Mouse (Mus musculus): ENCODE measurements around the gene Hpdl. TPM values are rescaled to one million over a fixed set of nuclear protein-coding genes. Genes with fewer than 3 reads are reported as not detected.
A peak's percentile ranks its signal among the peaks of the same experiment; 100 is the strongest.
"Not testable (repeated sequence)": the region's sequence is repeated elsewhere in the genome, so short reads cannot be mapped to it uniquely, and the experiment has no call there.

Hpdl gene
- polyA plus RNA-seq (2014; fragmentation: Nextera tagmentation; extraction: Ambion mirVana): 1.5 and 2.7 TPM in 2 replicates

DNA sequence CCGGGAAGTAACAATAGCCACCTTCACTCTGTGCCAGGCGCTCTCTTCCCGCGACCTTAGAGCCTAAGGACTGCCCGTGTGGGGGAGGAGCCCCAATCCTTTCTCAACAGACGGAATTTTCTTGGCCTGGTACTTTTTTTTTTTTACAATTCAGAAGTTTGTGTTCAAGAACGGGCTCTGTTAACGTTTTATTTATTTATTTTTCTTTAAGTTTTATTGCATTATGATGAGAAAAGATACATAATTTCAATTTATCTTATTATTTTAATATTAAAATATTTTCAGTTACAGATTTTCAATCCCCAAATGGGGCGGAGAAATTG is at the start of gene Hpdl:
TSS of gene Hpdl (minus strand) at position 14 of the 323 bp plus-strand sequence.
- Histone ChIP-seq H3K9ac (replicated peaks; ENCODE audit: low read depth, low read length) (peak within 1 kb of the TSS; percentile 51), H3K27me3 (ENCODE audit: control insufficient read depth, insufficient read depth, low read length) (no peaks in the 10 kb centered on the region; the same call in 1 of the 2 replicates), H3K4me3 (ENCODE audit: low read depth, low read length) (peak within 1 kb of the TSS; percentile 37), H3K4me2 (ENCODE audit: low read depth, low read length) (peak within 1 kb of the TSS; percentile 88), H3K36me3 (ENCODE audit: control insufficient read depth, insufficient read depth, low read length) (no peaks in the 10 kb centered on the region), H3K9me3 (ENCODE audit: control insufficient read depth, low read length) (no peaks in the 10 kb centered on the region), H3K27ac (ENCODE audit: low read depth, low read length) (no peak within 1 kb of the TSS), H3K4me1 (ENCODE audit: control insufficient read depth, insufficient read depth, low read length) (peaks cover 16% of the 10 kb centered on the region; the same call in 1 of the 2 replicates)
- 12% methylated on average over 9 of the region's 9 CpGs for WGBS
- ATAC-seq (ENCODE audit: low read depth): no peak

DNA sequence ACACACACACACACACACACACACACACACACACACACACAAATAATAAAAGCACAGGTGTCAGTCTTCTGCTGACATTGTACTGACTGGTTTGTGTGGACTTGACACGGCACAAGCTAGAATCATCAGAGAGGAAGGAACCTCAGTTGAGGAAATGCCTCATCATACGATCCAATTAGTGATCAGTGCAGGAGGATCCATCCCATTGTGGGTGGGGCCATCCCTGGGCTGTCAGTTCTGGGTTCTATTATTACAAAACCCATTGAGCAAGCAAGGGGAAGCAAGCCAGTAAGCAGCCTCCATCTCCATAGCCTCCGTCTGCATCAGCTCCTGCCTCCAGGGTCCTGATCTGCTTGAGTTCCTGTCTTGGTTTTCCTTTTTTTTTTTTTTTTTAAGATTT is 48.4 kb upstream of the Hpdl start:
- Histone ChIP-seq H3K4me1 (ENCODE audit: control insufficient read depth, insufficient read depth, low read length) (no peaks in the 10 kb centered on the region), H3K9ac (replicated peaks; ENCODE audit: low read depth, low read length) (no peak overlapping the region), H3K36me3 (ENCODE audit: control insufficient read depth, insufficient read depth, low read length) (no peaks in the 10 kb centered on the region), H3K27ac (ENCODE audit: low read depth, low read length) (no peak overlapping the region), H3K4me3 (ENCODE audit: low read depth, low read length) (no peak overlapping the region), H3K4me2 (ENCODE audit: low read depth, low read length) (no peak overlapping the region), H3K27me3 (ENCODE audit: control insufficient read depth, insufficient read depth, low read length) (no peaks in the 10 kb centered on the region), H3K9me3 (ENCODE audit: control insufficient read depth, low read length) (no peaks in the 10 kb centered on the region)
- 81% methylated on average over 3 of the region's 3 CpGs for WGBS
- no peak for ATAC-seq (ENCODE audit: low read depth)

DNA sequence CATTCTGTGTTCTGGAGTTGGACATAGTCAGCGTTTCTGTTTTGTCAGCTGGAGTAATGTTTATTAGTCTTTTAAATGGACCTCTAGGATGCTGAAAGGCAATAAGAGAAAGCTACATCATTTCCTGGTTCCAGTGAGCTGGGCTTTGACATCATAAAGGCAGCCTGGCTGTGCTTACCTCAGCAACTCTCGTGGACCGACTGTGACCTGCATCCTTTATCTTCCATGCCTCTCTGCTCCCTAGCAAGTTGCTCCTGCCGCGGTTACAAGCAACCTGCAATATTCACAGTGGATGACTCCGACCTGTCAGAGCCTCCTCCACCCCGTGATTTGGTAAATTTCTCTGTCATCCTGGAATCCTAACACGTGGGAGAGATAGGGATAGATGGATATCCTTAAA is 40.5 kb upstream of the Hpdl start:
- no peaks in the 10 kb centered on the region for H3K9me3 ChIP-seq (ENCODE audit: control insufficient read depth, low read length)
- H3K4me3 ChIP-seq (ENCODE audit: low read depth, low read length): no peak overlapping the region
- no peak for ATAC-seq (ENCODE audit: low read depth)
- H3K36me3 ChIP-seq (ENCODE audit: control insufficient read depth, insufficient read depth, low read length): no peaks in the 10 kb centered on the region
- no peaks in the 10 kb centered on the region for H3K4me1 ChIP-seq (ENCODE audit: control insufficient read depth, insufficient read depth, low read length)
- H3K27ac ChIP-seq (ENCODE audit: low read depth, low read length): no peak overlapping the region
- 63% methylated on average over 8 of the region's 8 CpGs for WGBS
- no peak overlapping the region for H3K4me2 ChIP-seq (ENCODE audit: low read depth, low read length)
- H3K27me3 ChIP-seq (ENCODE audit: control insufficient read depth, insufficient read depth, low read length): no peaks in the 10 kb centered on the region
- H3K9ac ChIP-seq (replicated peaks; ENCODE audit: low read depth, low read length): no peak overlapping the region

DNA sequence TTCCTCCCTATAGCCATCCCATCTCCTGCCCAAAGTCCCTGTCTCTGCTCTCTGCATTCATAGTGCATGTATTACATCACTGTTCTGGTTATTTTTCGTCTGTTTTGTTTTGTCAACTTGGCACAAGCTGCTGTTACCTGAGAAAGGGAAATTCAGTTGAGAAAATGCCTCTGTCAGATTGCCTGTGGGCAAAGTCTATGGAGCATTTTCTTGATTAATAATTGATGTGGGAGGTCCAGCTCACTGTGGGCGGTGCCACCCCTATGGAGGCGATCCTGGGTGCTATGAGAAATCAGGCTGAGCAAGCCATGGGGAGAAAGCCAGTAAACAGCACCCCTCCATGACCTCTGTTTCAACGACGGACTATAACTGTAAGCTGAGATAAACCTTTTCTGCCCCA is 38.2 kb upstream of the Hpdl start:
- H3K4me1 ChIP-seq (ENCODE audit: control insufficient read depth, insufficient read depth, low read length): no peaks in the 10 kb centered on the region
- H3K4me2 ChIP-seq (ENCODE audit: low read depth, low read length): no peak overlapping the region
- H3K9ac ChIP-seq (replicated peaks; ENCODE audit: low read depth, low read length): no peak overlapping the region
- H3K36me3 ChIP-seq (ENCODE audit: control insufficient read depth, insufficient read depth, low read length): no peaks in the 10 kb centered on the region
- WGBS: 65% methylated on average over 5 of the region's 5 CpGs
- no peaks in the 10 kb centered on the region for H3K27me3 ChIP-seq (ENCODE audit: control insufficient read depth, insufficient read depth, low read length)
- no peaks in the 10 kb centered on the region for H3K9me3 ChIP-seq (ENCODE audit: control insufficient read depth, low read length)
- H3K4me3 ChIP-seq (ENCODE audit: low read depth, low read length): no peak overlapping the region
- H3K27ac ChIP-seq (ENCODE audit: low read depth, low read length): no peak overlapping the region
- ATAC-seq (ENCODE audit: low read depth): no peak

DNA sequence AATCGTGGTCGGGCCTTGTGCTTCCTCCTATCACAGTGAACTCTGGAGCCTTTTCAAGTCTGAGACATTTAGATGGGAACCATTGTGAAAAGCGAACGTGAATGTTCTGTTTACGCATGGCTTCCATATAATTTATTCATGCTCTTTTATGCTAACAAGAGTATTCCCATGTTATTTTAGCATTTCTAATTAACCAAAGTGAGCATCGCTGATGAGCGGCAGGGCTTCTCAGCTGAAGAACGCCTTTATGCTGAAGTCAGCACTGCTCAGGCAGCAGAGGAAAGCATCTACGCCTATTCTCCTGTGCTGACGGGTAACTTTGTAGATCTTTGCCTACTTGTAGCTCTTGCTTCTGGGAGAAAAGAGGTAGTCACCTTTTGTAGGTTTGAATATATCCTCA is 35.7 kb upstream of the Hpdl start:
- H3K4me2 ChIP-seq (ENCODE audit: low read depth, low read length): no peak overlapping the region
- H3K4me1 ChIP-seq (ENCODE audit: control insufficient read depth, insufficient read depth, low read length): no peaks in the 10 kb centered on the region
- no peak overlapping the region for H3K27ac ChIP-seq (ENCODE audit: low read depth, low read length)
- H3K9me3 ChIP-seq (ENCODE audit: control insufficient read depth, low read length): no peaks in the 10 kb centered on the region
- no peaks in the 10 kb centered on the region for H3K36me3 ChIP-seq (ENCODE audit: control insufficient read depth, insufficient read depth, low read length)
- no peak for ATAC-seq (ENCODE audit: low read depth)
- WGBS: 61% methylated on average over 10 of the region's 10 CpGs
- no peak overlapping the region for H3K9ac ChIP-seq (replicated peaks; ENCODE audit: low read depth, low read length)
- no peak overlapping the region for H3K4me3 ChIP-seq (ENCODE audit: low read depth, low read length)
- no peaks in the 10 kb centered on the region for H3K27me3 ChIP-seq (ENCODE audit: control insufficient read depth, insufficient read depth, low read length)

DNA sequence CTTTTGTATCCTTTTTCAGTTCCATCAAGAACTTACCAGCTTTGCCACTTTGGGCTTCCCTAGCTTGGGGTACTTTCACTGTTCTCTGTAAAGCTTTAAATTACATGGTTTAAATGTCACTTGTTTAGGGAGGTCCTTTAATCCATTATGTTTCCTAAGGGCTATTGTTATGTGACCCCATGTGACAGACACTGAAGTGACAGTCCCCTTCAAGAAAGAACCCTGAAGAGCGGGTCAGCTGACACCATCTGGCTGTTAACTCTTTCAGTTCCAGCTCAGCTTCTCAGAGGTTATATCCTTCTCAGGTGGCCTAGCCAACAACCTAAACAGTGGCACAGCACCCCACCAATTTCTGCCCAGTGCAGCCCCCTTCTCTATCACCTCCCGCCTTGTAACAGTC is 32.8 kb upstream of the Hpdl start:
- H3K4me2 ChIP-seq (ENCODE audit: low read depth, low read length): no peak overlapping the region
- WGBS: 18% methylated on average over 2 of the region's 2 CpGs
- H3K27ac ChIP-seq (ENCODE audit: low read depth, low read length): no peak overlapping the region
- H3K4me1 ChIP-seq (ENCODE audit: control insufficient read depth, insufficient read depth, low read length): no peaks in the 10 kb centered on the region
- ATAC-seq (ENCODE audit: low read depth): no peak
- H3K4me3 ChIP-seq (ENCODE audit: low read depth, low read length): no peak overlapping the region
- no peaks in the 10 kb centered on the region for H3K9me3 ChIP-seq (ENCODE audit: control insufficient read depth, low read length)
- H3K9ac ChIP-seq (replicated peaks; ENCODE audit: low read depth, low read length): no peak overlapping the region
- no peaks in the 10 kb centered on the region for H3K36me3 ChIP-seq (ENCODE audit: control insufficient read depth, insufficient read depth, low read length)
- H3K27me3 ChIP-seq (ENCODE audit: control insufficient read depth, insufficient read depth, low read length): no peaks in the 10 kb centered on the region

DNA sequence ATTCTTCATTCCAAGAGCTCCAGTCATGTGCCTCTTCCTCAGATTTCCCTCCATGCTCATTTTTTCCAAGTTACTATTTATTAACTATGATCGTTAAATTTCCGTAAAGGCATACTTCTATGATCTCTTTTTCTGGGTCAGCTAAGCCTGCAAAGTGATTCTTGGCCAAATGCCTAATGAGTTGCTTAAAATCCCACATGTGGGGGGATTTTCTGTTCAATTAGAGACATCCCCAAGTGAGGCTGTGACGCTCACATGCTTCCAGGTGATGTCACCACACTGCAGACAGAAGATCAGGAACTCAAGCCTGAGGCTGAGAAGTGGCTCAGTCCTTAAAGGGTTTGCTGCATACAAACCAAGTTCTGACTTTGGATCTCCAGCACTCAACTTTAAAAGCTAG is 28.4 kb upstream of the Hpdl start:
- no peak overlapping the region for H3K4me2 ChIP-seq (ENCODE audit: low read depth, low read length)
- no peak overlapping the region for H3K27ac ChIP-seq (ENCODE audit: low read depth, low read length)
- WGBS: 80% methylated on average over 3 of the region's 3 CpGs
- no peaks in the 10 kb centered on the region for H3K4me1 ChIP-seq (ENCODE audit: control insufficient read depth, insufficient read depth, low read length)
- H3K9ac ChIP-seq (replicated peaks; ENCODE audit: low read depth, low read length): no peak overlapping the region
- no peaks in the 10 kb centered on the region for H3K27me3 ChIP-seq (ENCODE audit: control insufficient read depth, insufficient read depth, low read length)
- no peaks in the 10 kb centered on the region for H3K9me3 ChIP-seq (ENCODE audit: control insufficient read depth, low read length)
- no peak for ATAC-seq (ENCODE audit: low read depth)
- H3K36me3 ChIP-seq (ENCODE audit: control insufficient read depth, insufficient read depth, low read length): no peaks in the 10 kb centered on the region
- H3K4me3 ChIP-seq (ENCODE audit: low read depth, low read length): no peak overlapping the region

DNA sequence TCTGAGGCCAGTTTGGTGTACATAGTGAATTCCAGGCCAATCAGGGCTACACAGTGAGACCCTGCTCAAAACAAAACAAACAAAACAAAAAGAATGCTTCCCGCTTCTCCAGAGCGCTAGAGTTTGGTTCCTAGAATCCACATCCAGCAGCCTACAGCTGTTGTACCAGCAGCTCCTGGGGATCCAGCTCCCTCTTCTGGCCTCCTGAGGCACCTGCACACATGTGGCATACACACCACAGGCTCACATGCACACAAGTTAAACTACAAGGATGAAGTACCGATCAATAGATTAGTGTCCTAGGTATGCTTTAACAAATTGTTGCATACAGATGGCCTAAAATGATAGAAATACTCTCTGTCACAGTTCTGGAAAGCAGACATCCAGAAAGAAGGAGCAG is 22.8 kb upstream of the Hpdl start:
- Histone ChIP-seq H3K4me2 (ENCODE audit: low read depth, low read length) (no peak overlapping the region), H3K4me1 (ENCODE audit: control insufficient read depth, insufficient read depth, low read length) (no peaks in the 10 kb centered on the region), H3K4me3 (ENCODE audit: low read depth, low read length) (no peak overlapping the region), H3K9ac (replicated peaks; ENCODE audit: low read depth, low read length) (no peak overlapping the region), H3K27me3 (ENCODE audit: control insufficient read depth, insufficient read depth, low read length) (no peaks in the 10 kb centered on the region), H3K9me3 (ENCODE audit: control insufficient read depth, low read length) (no peaks in the 10 kb centered on the region), H3K27ac (ENCODE audit: low read depth, low read length) (no peak overlapping the region), H3K36me3 (ENCODE audit: control insufficient read depth, insufficient read depth, low read length) (no peaks in the 10 kb centered on the region)
- ATAC-seq (ENCODE audit: low read depth): no peak
- 92% methylated on average over 3 of the region's 3 CpGs for WGBS

DNA sequence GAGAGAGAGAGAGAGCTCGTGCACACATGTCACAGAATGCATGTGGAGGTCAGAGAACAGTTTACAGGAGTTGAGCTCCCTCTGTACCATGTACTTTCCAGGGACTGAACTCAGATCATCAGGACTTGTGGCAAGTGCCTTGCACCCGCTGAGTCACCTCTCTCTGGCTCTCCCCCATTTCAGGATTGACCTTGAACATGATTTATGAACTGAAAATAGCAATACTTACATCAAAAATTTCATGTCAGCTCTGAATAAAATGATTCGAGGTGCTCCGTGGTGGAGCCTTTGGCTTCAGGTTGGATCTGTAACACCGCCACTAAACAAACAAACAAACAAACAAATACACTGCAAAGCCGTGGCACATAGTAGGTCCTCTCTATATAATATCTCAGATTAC is 19.3 kb upstream of the Hpdl start:
- no peak overlapping the region for H3K27ac ChIP-seq (ENCODE audit: low read depth, low read length)
- H3K36me3 ChIP-seq (ENCODE audit: control insufficient read depth, insufficient read depth, low read length): no peaks in the 10 kb centered on the region
- H3K4me2 ChIP-seq (ENCODE audit: low read depth, low read length): no peak overlapping the region
- H3K9me3 ChIP-seq (ENCODE audit: control insufficient read depth, low read length): no peaks in the 10 kb centered on the region
- no peak overlapping the region for H3K4me3 ChIP-seq (ENCODE audit: low read depth, low read length)
- ATAC-seq (ENCODE audit: low read depth): no peak
- H3K27me3 ChIP-seq (ENCODE audit: control insufficient read depth, insufficient read depth, low read length): no peaks in the 10 kb centered on the region
- 85% methylated on average over 6 of the region's 6 CpGs for WGBS
- no peak overlapping the region for H3K9ac ChIP-seq (replicated peaks; ENCODE audit: low read depth, low read length)
- no peaks in the 10 kb centered on the region for H3K4me1 ChIP-seq (ENCODE audit: control insufficient read depth, insufficient read depth, low read length)

DNA sequence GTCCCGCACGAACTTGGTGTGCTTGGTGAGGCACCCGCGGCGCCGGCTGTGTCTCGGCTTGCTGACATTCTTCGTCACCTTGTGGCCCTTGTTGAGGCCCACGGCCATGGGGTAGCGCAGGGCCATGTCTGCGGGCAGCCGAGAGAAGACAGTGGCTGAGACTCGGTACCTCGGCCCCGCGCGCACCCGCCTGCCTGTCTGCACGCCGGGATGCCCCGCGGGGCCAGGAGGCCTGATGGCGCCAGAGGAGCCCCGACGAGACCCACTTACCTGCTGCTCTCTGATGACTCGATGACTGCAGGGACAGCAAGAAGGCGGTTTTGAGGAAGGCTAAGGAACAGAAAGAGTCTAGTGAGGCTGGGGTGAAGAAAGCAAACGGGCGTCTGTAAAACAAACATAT is 18.6 kb upstream of the Hpdl start:
- not testable (repeated sequence) for ATAC-seq (ENCODE audit: low read depth); H3K36me3 ChIP-seq (ENCODE audit: control insufficient read depth, insufficient read depth, low read length); H3K4me1 ChIP-seq (ENCODE audit: control insufficient read depth, insufficient read depth, low read length); H3K9ac ChIP-seq (replicated peaks; ENCODE audit: low read depth, low read length); H3K4me2 ChIP-seq (ENCODE audit: low read depth, low read length); H3K9me3 ChIP-seq (ENCODE audit: control insufficient read depth, low read length); H3K27ac ChIP-seq (ENCODE audit: low read depth, low read length); H3K4me3 ChIP-seq (ENCODE audit: low read depth, low read length); H3K27me3 ChIP-seq (ENCODE audit: control insufficient read depth, insufficient read depth, low read length)
- 36% methylated on average over 20 of the region's 29 CpGs for WGBS
